Mouse (Mus musculus) heart, postnatal 0 days (tissue): ENCODE results near the gene Cyp2w1.

Experiments used
- CTCF ChIP-seq: IDR thresholded peaks from 2 replicates; pipeline ENCODE4 v1.5.1; 2016; ENCODE audit warnings: antibody characterized with exemption, control low read depth, low read depth
- EP300 ChIP-seq: IDR thresholded peaks from 2 replicates; pipeline ENCODE4 v1.6.1; 2016; ENCODE audit warnings: antibody characterized with exemption, low read depth

GRCm38 (mm10) chr5:139405478-139405877 is 53.1 kb downstream of the Cyp2w1 start:
- TF ChIP-seq CTCF, result no peak
- TF ChIP-seq EP300, result no peak
